Mouse (Mus musculus) left cerebral cortex, postnatal 4 days (tissue): ENCODE results near the gene Pcare. TPM values are rescaled to one million over a fixed set of nuclear protein-coding genes. Genes with fewer than 3 reads are reported as not detected.
"Not testable (repeated sequence)": the region's sequence is repeated elsewhere in the genome, so short reads cannot be mapped to it uniquely, and the experiment has no call there.

ENCODE experiments used
- DNase-seq: peaks from one replicate; pipeline ENCODE4 v3.0.0-alpha.2; 2022
- intact Hi-C: fragments of 180-260 bp; cut with DNase I; formaldehyde crosslinking; loops from one replicate; pipeline ENCODE4 v1.15.1; 2025
- total RNA-seq, 2 experiments: library from RNA; stranded (reverse); gene quantifications; 2 replicates each; pipeline ENCODE4 v1.2.3; 2021

The Pcare gene
- total RNA-seq: under 1 TPM; 0.08 to 0.12 TPM

- no peak for DNase-seq
Observed at GRCm38 (mm10) chr17:71752831-71753230, at the start of gene Pcare. Pcare (minus strand) TSS chr17:71752894.

GRCm38 (mm10) chr17:71795521-71796205, 43.0 kb upstream of the Pcare start:
- intact Hi-C loops: no loop called here
- DNase-seq: no peak

More at GRCm38 (mm10) chr17:71752831-71753230, at the start of gene Pcare:
- intact Hi-C loops: no loop called here

- intact Hi-C loops: no loop called here
- DNase-seq: no peak
Observed at GRCm38 (mm10) chr17:71791622-71792021, 38.9 kb upstream of the Pcare start.

GRCm38 (mm10) chr17:71791109-71791508, 38.4 kb upstream of the Pcare start:
- DNase-seq: no peak
- intact Hi-C loops: no loop called here

GRCm38 (mm10) chr17:71786456-71786855, 33.8 kb upstream of the Pcare start:
- intact Hi-C loops: no loop called here
- no peak for DNase-seq

GRCm38 (mm10) chr17:71783366-71783735, 30.7 kb upstream of the Pcare start:
- intact Hi-C loops: loop anchor here (5.0 kb wide), 1 partner anchor 116 kb away; no protein-coding TSS in a partner anchor
- peak; percentile 21 for DNase-seq

GRCm38 (mm10) chr17:71782699-71783365, 30.1 kb upstream of the Pcare start:
- intact Hi-C loops: loop anchor here (5.0 kb wide), 1 partner anchor 116 kb away; no protein-coding TSS in a partner anchor

GRCm38 (mm10) chr17:71782242-71782698, 29.6 kb upstream of the Pcare start:
- DNase-seq: peak; percentile 64
- intact Hi-C loops: loop anchor here (5.0 kb wide), 1 partner anchor 115 kb away; no protein-coding TSS in a partner anchor

More at GRCm38 (mm10) chr17:71782699-71783365, 30.1 kb upstream of the Pcare start:
- DNase-seq: peak; percentile 23

GRCm38 (mm10) chr17:71780945-71781344, 28.3 kb upstream of the Pcare start:
- intact Hi-C loops: loop anchor here (5.0 kb wide), 1 partner anchor 114 kb away; no protein-coding TSS in a partner anchor
- DNase-seq: peak; percentile 17

GRCm38 (mm10) chr17:71780490-71780889, 27.8 kb upstream of the Pcare start:
- DNase-seq: no peak
- intact Hi-C loops: loop anchor here (5.0 kb wide), 1 partner anchor 113 kb away; no protein-coding TSS in a partner anchor

- intact Hi-C loops: no loop called here
- DNase-seq: no peak
Observed at GRCm38 (mm10) chr17:71778696-71779095, 26.0 kb upstream of the Pcare start.

- no peak for DNase-seq
- intact Hi-C loops: no loop called here
Observed at GRCm38 (mm10) chr17:71775279-71775678, 22.6 kb upstream of the Pcare start.

GRCm38 (mm10) chr17:71774173-71774572, 21.5 kb upstream of the Pcare start:
- intact Hi-C loops: no loop called here
- DNase-seq: no peak

- intact Hi-C loops: no loop called here
- no peak for DNase-seq
Observed at GRCm38 (mm10) chr17:71770696-71771095, 18.0 kb upstream of the Pcare start.

GRCm38 (mm10) chr17:71769564-71769963, 16.9 kb upstream of the Pcare start:
- intact Hi-C loops: no loop called here
- DNase-seq: no peak

- intact Hi-C loops, DNase-seq: not testable (repeated sequence)
Observed at GRCm38 (mm10) chr17:71768173-71768572, 15.5 kb upstream of the Pcare start, which contains the start of gene Clip4. Clip4 (plus strand) TSS chr17:71768473.

- intact Hi-C loops: no loop called here
- DNase-seq: no peak
Observed at GRCm38 (mm10) chr17:71760536-71760935, 7.8 kb upstream of the Pcare start.

- intact Hi-C loops: no loop called here
- DNase-seq: peak; percentile 50
Observed at GRCm38 (mm10) chr17:71749616-71750168, 3.0 kb downstream of the Pcare start.

- intact Hi-C loops: no loop called here
- no peak for DNase-seq
Observed at GRCm38 (mm10) chr17:71747561-71747960, 5.1 kb downstream of the Pcare start.

GRCm38 (mm10) chr17:71746114-71746513, 6.6 kb downstream of the Pcare start:
- intact Hi-C loops: no loop called here
- DNase-seq: peak; percentile 62

- no peak for DNase-seq
- intact Hi-C loops: no loop called here
Observed at GRCm38 (mm10) chr17:71742935-71743334, 9.8 kb downstream of the Pcare start.
